Mouse (Mus musculus) urinary bladder, postnatal 36 days (tissue): ENCODE results near the gene Paics.
"Not testable (repeated sequence)": the region's sequence is repeated elsewhere in the genome, so short reads cannot be mapped to it uniquely, and the experiment has no call there.

Source experiments
- DNase-seq, 2 experiments: peaks; one replicate each; pipeline ENCODE4 v3.0.0; 2022; ENCODE audit warnings: low spot score in 2 of 2, mixed read lengths in 1 of 2

Gene Paics

GRCm38 (mm10) chr5:76952112-76953040 lies 1.3 kb downstream of the Paics start:
- no peak for DNase-seq

DNA sequence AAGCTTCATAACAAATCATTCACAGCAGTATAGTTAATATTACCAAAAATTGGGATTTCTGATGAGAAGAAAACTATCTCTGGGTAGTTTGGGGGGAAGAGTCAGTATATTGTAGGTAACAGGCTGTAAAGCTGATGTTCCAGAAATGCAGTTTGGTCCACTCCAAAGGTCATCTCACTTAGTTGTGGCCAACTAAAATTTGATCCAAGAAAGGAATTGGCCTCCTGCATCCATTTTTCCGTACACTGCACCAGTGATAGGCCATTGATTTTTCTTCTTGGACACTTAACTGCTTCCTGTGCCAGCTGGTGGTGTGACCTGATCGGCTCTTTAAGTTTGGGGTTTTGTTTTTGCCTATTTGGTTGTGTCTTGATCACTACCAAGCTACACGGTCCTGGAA lies 2.7 kb downstream of the Paics start:
- DNase-seq = no peak

DNA sequence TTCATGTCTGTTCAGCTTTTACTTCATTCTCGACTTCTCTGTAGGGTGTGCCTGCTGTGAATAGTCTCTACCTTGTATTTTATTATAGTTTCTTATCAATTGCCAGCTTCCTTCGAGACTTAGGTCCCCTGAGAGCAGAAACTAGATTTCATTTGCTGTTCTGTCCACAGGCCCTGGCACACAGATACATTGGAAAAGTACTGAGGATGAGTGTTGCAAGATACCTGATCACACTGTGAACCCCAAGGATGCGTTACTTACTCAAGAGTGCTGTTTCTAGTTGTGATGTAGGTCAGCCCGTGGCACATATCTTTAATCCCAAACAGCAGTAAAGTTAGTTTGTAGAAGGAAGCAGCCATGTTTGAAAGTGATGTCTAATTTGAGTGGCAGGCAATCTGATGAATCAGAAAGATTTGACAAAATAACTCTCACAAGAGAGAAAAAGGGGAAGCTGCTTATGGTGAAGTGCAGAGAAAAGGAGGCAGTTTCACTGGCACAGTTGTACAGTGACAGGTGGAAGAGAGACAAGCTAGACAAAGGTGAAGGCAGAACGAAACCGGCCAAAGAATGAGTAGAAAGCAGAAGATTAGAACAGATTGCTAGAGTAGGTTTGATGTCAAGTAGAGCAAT lies 3.3 kb downstream of the Paics start:
- DNase-seq = no peak

GRCm38 (mm10) chr5:76955474-76955873 lies 4.4 kb downstream of the Paics start:
- no peak for DNase-seq

DNA sequence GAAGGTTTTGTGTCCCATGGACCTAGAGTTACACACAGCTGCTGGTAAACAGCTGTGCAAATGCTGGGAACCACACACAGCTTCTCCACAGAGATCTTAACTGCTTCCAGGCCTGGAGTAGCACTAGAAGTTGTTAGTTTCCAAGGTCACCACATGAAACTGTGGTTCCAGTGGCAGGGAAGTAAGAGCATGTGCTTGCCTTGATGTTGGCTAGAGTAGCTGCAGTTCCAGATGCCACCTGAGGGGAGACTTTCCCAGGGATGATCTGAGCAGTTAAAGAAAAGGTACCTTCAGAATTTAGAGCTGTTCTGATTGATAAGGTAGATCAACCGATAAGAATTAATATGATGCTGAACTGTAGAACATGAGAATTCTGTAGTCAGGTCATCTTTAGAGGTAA lies 6.8 kb downstream of the Paics start:
- no peak for DNase-seq

GRCm38 (mm10) chr5:76959587-76959986 lies 8.5 kb downstream of the Paics start:
- DNase-seq = no peak

DNA sequence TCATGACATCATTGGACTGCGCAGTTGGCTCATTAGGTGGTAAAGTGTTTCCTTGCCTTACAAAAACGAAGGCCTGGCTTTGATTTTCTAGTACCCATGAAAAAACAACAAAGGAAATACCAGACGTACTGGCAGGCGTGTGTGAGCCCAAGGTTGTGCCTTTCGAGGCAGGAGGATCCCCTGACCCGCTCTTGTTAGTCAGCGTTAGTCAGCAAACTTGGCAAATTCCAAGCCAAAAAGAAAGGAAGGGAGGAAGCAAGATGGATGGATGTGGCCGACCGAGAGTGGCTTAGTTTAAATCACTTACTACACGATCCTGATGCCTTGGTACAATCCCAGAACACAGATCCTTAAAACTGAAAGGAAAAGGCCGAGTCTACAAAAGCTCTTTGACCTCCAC lies 11.4 kb downstream of the Paics start:
- no peak for DNase-seq

- DNase-seq = no peak
Observed at GRCm38 (mm10) chr5:76964651-76965050, 13.5 kb downstream of the Paics start.

- no peak for DNase-seq
Observed at GRCm38 (mm10) chr5:76969250-76969649, 18.1 kb downstream of the Paics start.

DNA sequence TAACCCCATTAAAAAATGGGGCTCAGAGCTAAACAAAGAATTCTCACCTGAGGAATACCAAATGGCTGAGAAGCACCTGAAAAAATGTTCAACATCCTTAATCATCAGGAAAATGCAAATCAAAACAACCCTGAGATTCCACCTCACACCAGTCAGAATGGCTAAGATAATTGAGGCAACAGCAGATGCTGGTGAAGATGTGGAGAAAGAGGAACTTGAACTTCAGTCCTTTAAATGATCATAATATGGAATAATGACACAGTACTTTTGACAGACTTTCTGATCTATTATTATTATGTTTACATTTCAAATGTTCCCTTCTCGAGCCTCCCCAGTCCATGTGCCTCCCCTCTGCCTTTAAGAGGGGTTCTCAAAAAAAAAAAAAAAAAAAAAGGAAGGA lies 20.0 kb downstream of the Paics start:
- not testable (repeated sequence) for DNase-seq

DNA sequence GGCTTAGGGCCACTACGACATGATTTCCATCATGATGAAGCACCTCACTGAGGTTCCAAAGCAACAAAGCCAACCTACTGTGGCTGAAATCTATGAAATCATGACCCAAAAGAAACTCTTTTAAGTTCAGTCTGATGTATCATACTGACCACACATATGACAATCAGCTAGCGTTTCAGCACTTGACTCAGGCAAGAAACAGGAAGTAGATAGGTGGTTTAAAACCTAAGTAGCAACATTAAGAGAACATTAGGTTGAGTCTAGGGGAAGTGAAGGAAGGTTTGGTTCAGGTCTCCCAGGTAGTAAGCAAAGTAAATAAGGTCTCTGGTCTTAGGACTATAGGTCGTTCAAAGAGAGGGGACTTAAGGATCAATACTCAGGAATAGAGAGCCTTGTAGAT lies 22.4 kb downstream of the Paics start:
- no peak for DNase-seq

- DNase-seq = no peak
Observed at GRCm38 (mm10) chr5:76974207-76974553, 23.1 kb downstream of the Paics start.

GRCm38 (mm10) chr5:76974554-76975285 lies 23.6 kb downstream of the Paics start, which contains the start of gene Srp72:
Gene Srp72 (plus strand): TSS chr5:76974683.
- peak; percentile 60 to 79 for DNase-seq

DNA sequence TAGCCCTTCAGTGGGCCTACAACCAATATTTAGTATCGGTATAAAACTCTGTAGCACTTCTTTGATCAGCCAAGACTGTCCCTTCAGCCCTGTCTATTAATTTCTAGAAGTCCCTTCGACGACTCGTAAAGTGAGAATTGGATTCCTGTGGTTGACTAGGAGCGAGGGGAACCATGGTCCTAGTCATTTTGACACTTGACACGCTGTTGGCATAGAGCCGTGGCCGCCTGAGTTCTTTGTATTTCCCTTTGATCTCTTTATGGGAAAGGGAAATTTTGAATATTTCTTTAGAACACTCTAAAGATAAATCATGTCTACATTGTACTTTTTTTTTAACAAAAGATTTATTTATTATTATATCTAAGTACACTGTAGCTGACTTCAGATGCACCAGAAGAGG lies 24.6 kb downstream of the Paics start:
- DNase-seq = no peak

DNA sequence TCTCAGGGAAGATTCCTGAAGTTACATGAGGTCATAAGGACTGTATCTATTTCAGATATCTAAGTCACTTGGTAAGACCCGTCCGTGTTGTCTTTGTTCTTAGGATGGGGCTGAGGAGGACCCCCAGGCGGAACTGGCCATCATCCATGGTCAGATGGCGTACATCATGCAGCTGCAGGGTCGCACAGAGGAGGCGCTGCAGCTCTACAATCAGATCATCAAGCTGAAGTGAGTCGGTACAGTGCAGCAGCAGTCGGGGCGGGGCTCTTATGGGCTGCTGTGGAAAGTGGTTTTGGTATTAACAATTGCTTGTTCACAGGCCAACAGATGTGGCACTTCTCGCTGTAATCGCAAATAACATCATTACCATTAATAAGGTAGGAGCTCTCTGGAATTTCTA lies 32.9 kb downstream of the Paics start:
- DNase-seq = no peak

- no peak for DNase-seq
Observed at GRCm38 (mm10) chr5:76990789-76991188, 39.7 kb downstream of the Paics start.

DNA sequence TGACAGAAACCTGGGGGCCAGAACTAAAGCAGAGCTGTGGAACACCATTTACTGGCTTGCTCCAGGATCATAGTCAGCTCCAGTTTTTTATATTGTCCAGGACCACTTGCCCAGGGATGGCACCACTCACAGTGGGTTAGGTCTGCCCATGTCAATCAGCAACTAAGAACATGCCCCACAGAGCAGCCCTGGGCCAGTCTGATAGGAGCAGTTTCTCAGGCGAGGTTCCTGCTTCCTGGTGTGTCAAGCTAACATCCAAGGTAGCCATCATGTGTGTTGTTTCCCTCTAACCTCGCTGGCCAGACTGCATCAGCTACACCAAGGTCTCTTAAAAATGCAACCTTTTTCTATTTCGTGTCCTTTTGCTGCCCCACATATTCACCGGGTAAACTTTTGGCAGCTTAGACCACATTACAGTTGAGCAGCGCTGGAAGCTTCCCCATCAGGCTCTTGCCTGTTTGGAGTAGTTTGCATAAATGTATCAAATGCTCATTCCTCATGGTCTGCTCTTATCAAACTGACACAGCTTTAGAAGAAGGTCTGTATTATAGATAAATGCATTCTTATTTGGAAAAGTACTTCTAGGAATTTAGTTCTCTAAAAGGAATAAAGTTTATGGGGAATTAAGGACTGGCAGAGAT lies 42.2 kb downstream of the Paics start:
- no peak for DNase-seq

- no peak for DNase-seq
Observed at GRCm38 (mm10) chr5:76998416-76998815, 47.3 kb downstream of the Paics start.

DNA sequence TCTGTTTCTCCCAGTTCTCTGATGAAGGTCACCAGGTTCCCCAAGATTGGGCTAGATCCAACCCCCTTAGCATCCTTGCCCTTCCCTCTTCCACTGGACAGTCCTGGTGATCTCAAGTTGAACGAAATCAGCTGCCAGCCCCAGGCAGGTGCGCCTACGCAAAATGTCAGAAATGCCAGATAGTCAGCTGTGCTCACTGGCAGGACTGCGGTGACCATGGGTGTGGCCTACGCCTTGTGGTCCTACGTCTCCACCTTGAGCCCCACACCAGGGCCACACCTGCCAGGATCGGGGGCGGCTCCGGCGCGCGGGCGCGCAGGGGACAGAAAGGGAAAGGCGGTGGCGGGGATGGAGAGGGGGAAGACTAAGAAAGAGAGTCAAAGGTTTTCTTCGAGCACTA lies 50.1 kb downstream of the Paics start:
- DNase-seq = no peak

- DNase-seq = no peak
Observed at GRCm38 (mm10) chr5:77004051-77004821, 53.1 kb downstream of the Paics start, which contains the start of gene Arl9. Gene Arl9 (plus strand): TSS chr5:77004055.

DNA sequence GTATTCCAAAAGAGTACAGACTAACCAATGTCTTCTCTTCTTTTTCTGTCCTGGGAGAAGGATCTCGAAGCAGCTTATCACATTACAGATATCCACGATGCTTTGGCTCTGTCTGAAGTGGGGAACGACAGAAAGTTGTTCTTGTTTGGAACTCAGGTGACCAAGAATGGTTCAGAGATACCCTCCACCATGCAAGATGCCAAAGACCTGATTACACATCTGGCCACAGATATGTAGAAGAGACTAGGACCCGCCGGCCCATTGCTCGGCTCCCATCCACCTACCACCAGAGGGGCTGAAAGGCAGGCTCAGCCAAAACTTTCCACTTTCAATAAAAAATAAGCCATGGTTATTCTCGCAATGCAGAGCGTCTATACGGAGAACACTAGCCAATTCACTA lies 59.2 kb downstream of the Paics start:
- DNase-seq = no peak
